Mouse (Mus musculus) kidney, postnatal 0 days (tissue): ENCODE measurements around the gene Tmem44. TPM values are rescaled to one million over a fixed set of nuclear protein-coding genes. Genes with fewer than 3 reads are reported as not detected.

Experiments
- ATAC-seq: fragments of 200-750 bp; cut with Nextera tagmentation; replicated peaks from 2 replicates; pipeline ENCODE4 v1.8.0; 2017; ENCODE audit warnings: low read depth, moderate number of reproducible peaks, moderate TSS enrichment, moderate library complexity; ENCODE audit not compliant: low FRiP score
- DNase-seq: peaks from one replicate; pipeline ENCODE4 v3.0.0-alpha.2; 2016; ENCODE audit warnings: low spot score
- H3K27ac ChIP-seq: fragments of 300-500 bp; sonication (generic); 2 replicates; pipeline ENCODE4 v1.5.1; 2014; ENCODE audit warnings: mild to moderate bottlenecking
- H3K27me3 ChIP-seq: fragments of 300-500 bp; sonication (generic); 2 replicates; pipeline ENCODE4 v1.6.1; 2014; ENCODE audit warnings: low read length, mixed read lengths; ENCODE audit not compliant: insufficient read depth
- H3K36me3 ChIP-seq: fragments of 300-500 bp; sonication (generic); 2 replicates; pipeline ENCODE4 v1.6.1; 2014; ENCODE audit warnings: low read length, mixed read lengths; ENCODE audit not compliant: insufficient read depth
- H3K4me1 ChIP-seq: fragments of 300-500 bp; sonication (generic); replicated peaks from 2 replicates; pipeline ENCODE4 v1.6.1; 2014; ENCODE audit warnings: antibody characterized with exemption, low read length, mixed read lengths; ENCODE audit not compliant: insufficient read depth
- H3K4me2 ChIP-seq: fragments of 300-500 bp; sonication (generic); 2 replicates; pipeline ENCODE4 v1.6.1; 2014; ENCODE audit warnings: mild to moderate bottlenecking, low read length, moderate library complexity, mixed read lengths
- H3K4me3 ChIP-seq: fragments of 300-500 bp; sonication (generic); replicated peaks from 2 replicates; pipeline ENCODE4 v1.5.1; 2014; ENCODE audit warnings: low read depth, low read length
- H3K9ac ChIP-seq: fragments of 300-500 bp; sonication (generic); 2 replicates; pipeline ENCODE4 v1.6.1; 2014; ENCODE audit warnings: low read depth, low read length
- H3K9me3 ChIP-seq: fragments of 300-500 bp; sonication (generic); replicated peaks from 2 replicates; pipeline ENCODE4 v1.6.1; 2016; ENCODE audit warnings: low read length, inconsistent platforms, mixed read lengths
- CTCF ChIP-seq: IDR thresholded peaks from 2 replicates; pipeline ENCODE4 v1.5.1; 2016; ENCODE audit warnings: antibody characterized with exemption, low read depth, mild to moderate bottlenecking, moderate library complexity
- WGBS: fragments of 180-500 bp; shearing (Covaris S2); extraction: QIAGEN DNeasy Blood & Tissue Kit; methylation state at CpG from one replicate; pipeline ENCODE4 v1.1.7; 2014; 5-methylcytosine and 5-hydroxymethylcytosine counted together
- polyA plus RNA-seq: library from polyadenylated mRNA; unstranded; fragments of >200 nt; fragmentation: Nextera tagmentation; extraction: Ambion mirVana; gene quantifications from 2 replicates; pipeline ENCODE4 v1.2.1, GENCODE M21; 2015

Gene Tmem44
- polyA plus RNA-seq, 1 experiment from 2014 or later, result 13.8 TPM

- 83% methylated on average over 7 of the region's 7 CpGs for WGBS
- ATAC-seq, result no peak
- TF ChIP-seq CTCF, result no peak
Observed at GRCm38 (mm10) chr16:30575815-30576214, 25.2 kb upstream of the Tmem44 start.

GRCm38 (mm10) chr16:30572239-30572638 lies 21.6 kb upstream of the Tmem44 start:
- Histone ChIP-seq H3K4me2 (no peak overlapping the region), H3K9ac (no peak overlapping the region), H3K4me1 (no peaks in the 10 kb centered on the region), H3K36me3 (peaks cover 74% of the 10 kb centered on the region), H3K27ac (no peak overlapping the region), H3K4me3 (no peak overlapping the region), H3K27me3 (no peaks in the 10 kb centered on the region), H3K9me3 (no peaks in the 10 kb centered on the region)
- WGBS, result 39% methylated on average over 4 of the region's 4 CpGs
- no peak for ATAC-seq
- peak; percentile 25 for DNase-seq
- no peak for TF ChIP-seq CTCF

More at GRCm38 (mm10) chr16:30575815-30576214, 25.2 kb upstream of the Tmem44 start:
- no peaks in the 10 kb centered on the region for H3K27me3 ChIP-seq
- H3K4me2 ChIP-seq, result no peak overlapping the region
- no peaks in the 10 kb centered on the region for H3K4me1 ChIP-seq
- H3K36me3 ChIP-seq, result peaks cover 71% of the 10 kb centered on the region
- no peaks in the 10 kb centered on the region for H3K9me3 ChIP-seq
- H3K27ac ChIP-seq, result no peak overlapping the region
- DNase-seq, result no peak
- H3K9ac ChIP-seq, result no peak overlapping the region
- no peak overlapping the region for H3K4me3 ChIP-seq

- 97% methylated on average over 5 of the region's 5 CpGs for WGBS
- no peaks in the 10 kb centered on the region for H3K27me3 ChIP-seq
- no peak overlapping the region for H3K4me3 ChIP-seq
- no peaks in the 10 kb centered on the region for H3K4me1 ChIP-seq
- H3K9me3 ChIP-seq, result no peaks in the 10 kb centered on the region
- H3K27ac ChIP-seq, result no peak overlapping the region
- no peak for DNase-seq
- no peak for ATAC-seq
- TF ChIP-seq CTCF, result no peak
- H3K4me2 ChIP-seq, result no peak overlapping the region
- no peak overlapping the region for H3K9ac ChIP-seq
- peaks cover 70% of the 10 kb centered on the region for H3K36me3 ChIP-seq
Observed at GRCm38 (mm10) chr16:30571378-30571777, 20.7 kb upstream of the Tmem44 start.

GRCm38 (mm10) chr16:30570173-30570572 lies 19.5 kb upstream of the Tmem44 start:
- Histone ChIP-seq H3K4me1 (no peaks in the 10 kb centered on the region), H3K4me3 (no peak overlapping the region), H3K27me3 (no peaks in the 10 kb centered on the region), H3K4me2 (no peak overlapping the region), H3K9ac (no peak overlapping the region), H3K27ac (no peak overlapping the region), H3K36me3 (peaks cover 75% of the 10 kb centered on the region), H3K9me3 (no peaks in the 10 kb centered on the region)
- WGBS, result 91% methylated on average over 4 of the region's 4 CpGs
- ATAC-seq, result no peak
- no peak for TF ChIP-seq CTCF
- no peak for DNase-seq

- H3K4me3 ChIP-seq, result no peak overlapping the region
- ATAC-seq (no peak), DNase-seq (no peak)
- WGBS, result 88% methylated on average over 6 of the region's 6 CpGs
- no peaks in the 10 kb centered on the region for H3K27me3 ChIP-seq
- no peak overlapping the region for H3K9ac ChIP-seq
- H3K4me2 ChIP-seq, result no peak overlapping the region
- no peaks in the 10 kb centered on the region for H3K4me1 ChIP-seq
- no peak overlapping the region for H3K27ac ChIP-seq
- TF ChIP-seq CTCF, result no peak
- H3K36me3 ChIP-seq, result peaks cover 82% of the 10 kb centered on the region
- H3K9me3 ChIP-seq, result no peaks in the 10 kb centered on the region
Observed at GRCm38 (mm10) chr16:30565631-30566030, 15.0 kb upstream of the Tmem44 start.

- no peak for DNase-seq
- TF ChIP-seq CTCF, result no peak
- H3K9ac ChIP-seq, result no peak overlapping the region
- WGBS, result 88% methylated on average over 4 of the region's 4 CpGs
- H3K36me3 ChIP-seq, result peaks cover 51% of the 10 kb centered on the region
- peak; percentile 54; the same call in 1 of the 2 replicates for ATAC-seq
- H3K27ac ChIP-seq, result no peak overlapping the region
- H3K4me3 ChIP-seq, result no peak overlapping the region
- no peaks in the 10 kb centered on the region for H3K9me3 ChIP-seq
- H3K27me3 ChIP-seq, result no peaks in the 10 kb centered on the region
- no peaks in the 10 kb centered on the region for H3K4me1 ChIP-seq
- H3K4me2 ChIP-seq, result no peak overlapping the region
Observed at GRCm38 (mm10) chr16:30560601-30561000, 10.0 kb upstream of the Tmem44 start.
